Mouse (Mus musculus): ENCODE results near the gene Parp8. TPM values are rescaled to one million over a fixed set of nuclear protein-coding genes. Genes with fewer than 3 reads are reported as not detected.

Gene Parp8
- 45.1 to 76.7 TPM (median 48.1 TPM) in 3 replicates for total RNA-seq (2017)

DNA sequence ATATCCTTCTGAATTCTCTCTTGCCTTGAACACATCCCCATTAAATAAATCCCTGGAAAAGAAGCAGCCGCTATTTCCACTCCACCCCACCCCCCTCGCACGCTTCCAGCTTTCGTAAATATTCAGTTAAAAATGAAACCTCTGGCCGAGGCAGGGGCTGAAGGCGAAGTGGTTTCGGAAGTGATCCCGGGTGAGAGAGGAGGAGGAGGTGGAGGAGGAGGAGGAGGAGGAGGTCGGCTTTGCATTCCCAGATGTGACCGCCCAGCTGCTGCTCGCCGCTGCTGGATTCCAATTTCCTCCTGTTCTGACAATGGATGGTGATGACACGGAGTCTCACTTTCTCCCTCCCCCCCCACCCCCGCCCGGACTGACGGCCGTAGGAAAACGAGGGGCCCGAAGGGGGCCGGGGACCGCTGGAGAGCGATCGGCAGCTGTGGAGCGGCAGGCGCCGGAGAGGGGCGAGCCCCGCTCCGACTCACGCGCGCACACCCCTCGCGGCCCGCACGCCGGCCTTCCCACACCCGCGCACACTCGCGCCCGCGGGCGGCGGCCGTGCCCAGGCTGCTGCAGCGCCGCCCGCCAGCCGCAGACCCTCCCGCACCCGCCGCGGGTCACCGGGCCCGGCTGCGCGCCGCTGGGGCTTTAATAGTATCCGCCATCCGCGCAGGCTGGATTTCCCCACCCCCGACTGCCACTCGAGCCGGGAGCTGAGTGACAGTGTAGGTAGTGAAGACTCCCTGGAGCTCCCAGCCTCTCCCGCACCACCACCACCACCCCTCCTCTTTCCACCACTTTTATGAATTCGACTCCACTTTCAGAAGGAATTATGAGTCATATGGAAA, at the start of gene Parp8:
Gene Parp8, minus strand, starts transcription at position 312 of the 842 bp plus-strand sequence.
- ATAC-seq (replicated peaks; ENCODE audit: insufficient number of reproducible peaks, low FRiP score, low TSS enrichment, poor library complexity, severe bottlenecking), result no peak

DNA sequence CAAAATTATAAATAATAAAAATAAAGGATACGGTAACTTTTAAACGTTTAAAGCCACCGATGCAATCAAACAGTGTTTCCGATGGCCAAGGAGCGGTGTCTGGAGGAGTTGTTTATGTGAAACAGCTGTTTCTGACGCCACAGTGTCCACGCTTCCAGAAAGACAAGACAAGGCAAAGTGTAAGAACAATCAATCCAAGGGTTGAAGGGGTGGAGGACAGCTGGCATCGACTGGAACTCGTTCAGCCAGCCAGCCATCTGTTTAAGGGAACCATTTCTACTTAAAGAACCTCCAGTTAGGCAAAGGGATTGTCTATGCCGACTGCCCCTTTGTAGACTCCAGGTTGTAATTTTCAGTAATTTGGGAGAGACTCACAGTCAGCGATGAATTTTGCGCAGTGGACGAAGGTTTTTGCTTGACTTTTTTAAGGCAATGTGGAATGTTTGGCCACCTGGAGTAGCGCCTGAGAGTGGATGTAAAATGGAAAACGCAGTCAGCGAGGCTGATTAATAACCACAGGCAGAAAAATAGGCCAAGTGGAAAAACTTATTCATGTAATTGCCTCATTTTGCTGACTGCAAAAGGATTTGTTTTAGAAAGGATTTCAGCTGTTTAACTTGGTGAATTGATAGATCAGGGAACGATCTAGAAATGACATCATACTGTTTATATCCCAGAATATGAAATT, 37.4 kb upstream of the Parp8 start:
- ATAC-seq (replicated peaks; ENCODE audit: insufficient number of reproducible peaks, low FRiP score, low TSS enrichment, poor library complexity, severe bottlenecking), result no peak

GRCm38 (mm10) chr13:117056466-117056865, 31.1 kb upstream of the Parp8 start:
- no peak for ATAC-seq (replicated peaks; ENCODE audit: insufficient number of reproducible peaks, low FRiP score, low TSS enrichment, poor library complexity, severe bottlenecking)

DNA sequence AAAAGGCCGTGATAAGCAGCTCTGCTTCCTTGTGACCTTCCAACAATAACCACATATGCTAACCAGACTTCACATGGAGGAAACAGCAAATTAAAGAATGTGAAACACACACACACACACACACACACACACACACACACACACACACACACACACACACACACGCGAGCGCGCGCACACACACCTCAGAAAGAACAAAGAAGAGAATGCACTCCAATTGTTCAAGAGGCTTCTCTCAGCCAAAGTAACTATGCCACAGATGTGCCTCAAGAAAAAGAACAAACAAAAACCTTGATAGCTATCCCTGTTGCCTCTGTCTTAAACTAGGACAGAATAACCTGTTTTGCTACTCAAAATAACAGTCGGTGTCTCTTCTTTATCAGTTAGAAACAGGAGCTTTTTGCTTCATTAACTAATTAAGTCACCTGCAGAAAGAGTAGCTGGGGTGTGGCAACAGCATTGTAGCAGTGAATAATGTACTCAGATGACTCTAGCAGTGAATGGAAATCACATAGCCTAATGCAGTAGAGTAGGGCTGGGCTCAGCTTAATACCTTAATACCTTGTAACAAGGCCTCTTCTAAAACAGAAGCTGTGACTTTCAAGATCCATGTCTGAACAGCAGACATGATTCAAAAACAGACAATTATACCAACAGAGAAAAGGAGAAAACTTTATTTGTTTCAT, 29.6 kb upstream of the Parp8 start:
- no peak for ATAC-seq (replicated peaks; ENCODE audit: insufficient number of reproducible peaks, low FRiP score, low TSS enrichment, poor library complexity, severe bottlenecking)

GRCm38 (mm10) chr13:117052748-117053147, 27.4 kb upstream of the Parp8 start:
- ATAC-seq (replicated peaks; ENCODE audit: insufficient number of reproducible peaks, low FRiP score, low TSS enrichment, poor library complexity, severe bottlenecking), result 0 out of 2 replicates have a peak, but pooled peaks have one; percentile 16

DNA sequence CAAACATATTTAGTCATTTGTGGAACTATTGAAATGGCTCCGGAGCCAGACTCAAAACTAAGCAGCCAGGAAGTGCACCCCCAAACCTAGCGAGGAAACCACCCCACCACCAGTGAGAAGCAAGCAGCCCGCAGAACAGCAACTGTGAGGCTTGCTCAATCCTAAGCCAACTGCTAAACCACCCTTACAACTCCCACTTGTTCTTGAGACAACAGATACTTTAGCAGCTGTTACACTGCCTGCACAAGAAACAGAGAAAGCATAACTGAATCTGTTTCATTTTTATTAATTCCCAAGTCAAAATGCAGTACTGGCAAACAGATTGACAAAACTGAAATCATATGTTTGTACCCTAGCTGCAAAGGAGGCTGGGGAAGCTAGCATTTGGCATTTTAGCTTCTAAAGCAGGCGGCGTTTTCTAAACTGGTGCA, 23.2 kb upstream of the Parp8 start:
- ATAC-seq (replicated peaks; ENCODE audit: insufficient number of reproducible peaks, low FRiP score, low TSS enrichment, poor library complexity, severe bottlenecking), result peak; percentile 90

GRCm38 (mm10) chr13:117043567-117043966, 18.2 kb upstream of the Parp8 start:
- ATAC-seq (replicated peaks; ENCODE audit: insufficient number of reproducible peaks, low FRiP score, low TSS enrichment, poor library complexity, severe bottlenecking), result no peak

GRCm38 (mm10) chr13:117041021-117041420, 15.7 kb upstream of the Parp8 start:
- no peak for ATAC-seq (replicated peaks; ENCODE audit: insufficient number of reproducible peaks, low FRiP score, low TSS enrichment, poor library complexity, severe bottlenecking)

- peak; percentile 77 for ATAC-seq (replicated peaks; ENCODE audit: insufficient number of reproducible peaks, low FRiP score, low TSS enrichment, poor library complexity, severe bottlenecking)
Measured at GRCm38 (mm10) chr13:117036277-117036676, 10.9 kb upstream of the Parp8 start.

DNA sequence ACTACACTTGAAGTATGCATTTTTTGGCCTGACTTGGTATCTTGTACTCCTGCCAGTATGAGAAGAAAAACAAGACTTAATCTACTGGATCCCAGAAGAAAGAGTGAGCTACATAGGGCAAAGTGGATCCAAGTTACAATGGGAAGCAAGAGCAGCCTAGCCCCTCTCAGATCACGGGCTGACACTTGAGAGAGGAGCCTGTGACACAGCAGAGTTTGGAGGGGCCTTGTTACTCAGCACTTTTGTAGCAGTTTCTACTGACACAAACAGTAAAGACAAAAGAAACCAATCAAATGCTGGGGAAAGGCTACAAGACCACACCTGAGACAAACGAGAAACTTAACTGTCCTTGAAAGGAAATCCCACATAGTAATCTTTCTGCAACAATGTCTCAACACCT, 9.8 kb upstream of the Parp8 start:
- ATAC-seq (replicated peaks; ENCODE audit: insufficient number of reproducible peaks, low FRiP score, low TSS enrichment, poor library complexity, severe bottlenecking), result no peak

DNA sequence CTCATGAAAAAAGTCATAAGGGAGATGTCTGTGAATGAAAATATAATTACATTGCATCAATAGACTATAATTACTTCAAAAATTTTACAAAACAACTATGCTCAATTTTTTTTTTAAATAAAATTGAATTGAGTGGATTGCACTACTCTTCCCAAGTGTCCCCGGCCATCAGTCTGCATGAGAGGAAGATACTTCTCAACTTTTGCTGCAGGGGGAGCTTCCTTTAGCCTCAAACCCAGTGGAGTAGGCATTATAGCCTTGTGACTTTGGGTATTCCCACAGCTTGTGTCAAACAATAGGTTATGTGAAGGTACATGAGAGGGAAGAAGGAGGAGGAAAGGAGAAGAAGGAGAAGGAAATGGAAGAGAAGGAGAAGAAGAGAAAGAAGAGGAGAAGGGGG, 9.3 kb upstream of the Parp8 start:
- no peak for ATAC-seq (replicated peaks; ENCODE audit: insufficient number of reproducible peaks, low FRiP score, low TSS enrichment, poor library complexity, severe bottlenecking)

DNA sequence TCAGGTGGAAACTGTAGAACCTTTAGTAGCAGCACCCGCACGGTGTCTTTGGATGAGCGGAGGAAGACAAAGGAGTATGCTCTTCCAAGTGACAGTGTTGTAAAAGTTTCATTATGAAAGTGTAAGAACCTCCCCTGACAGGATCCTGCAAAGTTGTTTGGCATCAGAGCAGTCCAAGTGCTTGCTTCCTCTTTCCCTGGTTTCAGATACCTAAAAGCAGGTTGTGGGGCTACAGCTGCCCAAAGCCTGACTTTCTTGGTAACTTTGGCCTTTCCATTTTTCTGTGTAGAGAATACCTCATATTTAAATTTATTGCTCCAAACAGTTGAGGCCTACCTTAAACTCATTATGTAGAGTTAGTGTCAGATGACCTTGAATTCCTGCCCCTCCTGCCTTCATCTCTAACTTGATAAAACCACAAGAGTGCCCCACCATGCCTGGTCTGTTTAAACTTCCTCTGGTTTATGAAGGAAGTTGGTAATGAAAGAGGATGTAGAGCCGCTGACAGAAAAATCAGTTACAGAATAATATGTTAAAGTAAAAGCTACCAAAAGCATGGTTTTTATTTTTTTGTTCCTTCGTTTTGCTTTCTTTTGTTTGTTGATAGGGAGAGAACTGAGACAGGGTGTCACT, 8.5 kb upstream of the Parp8 start:
- peak; percentile 72 for ATAC-seq (replicated peaks; ENCODE audit: insufficient number of reproducible peaks, low FRiP score, low TSS enrichment, poor library complexity, severe bottlenecking)

DNA sequence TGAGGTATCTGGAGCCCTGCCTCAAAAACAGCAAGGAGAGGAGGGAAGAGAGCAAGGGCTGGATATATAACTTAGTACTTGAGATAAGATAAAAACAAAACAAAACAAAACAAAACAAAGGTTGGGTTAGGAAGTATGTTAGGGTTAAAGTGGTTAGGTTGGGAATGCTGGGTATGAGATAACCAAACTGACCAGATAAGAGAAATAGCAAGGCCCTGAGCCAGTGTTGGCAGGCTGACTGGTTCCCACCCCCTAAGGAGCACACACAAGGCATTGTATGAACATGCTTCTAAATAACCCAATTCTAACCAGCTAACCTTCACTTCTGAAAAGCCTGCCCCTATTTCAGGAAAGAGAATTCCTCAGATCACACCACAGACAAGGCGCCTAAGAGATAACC, 7.1 kb upstream of the Parp8 start:
- no peak for ATAC-seq (replicated peaks; ENCODE audit: insufficient number of reproducible peaks, low FRiP score, low TSS enrichment, poor library complexity, severe bottlenecking)

DNA sequence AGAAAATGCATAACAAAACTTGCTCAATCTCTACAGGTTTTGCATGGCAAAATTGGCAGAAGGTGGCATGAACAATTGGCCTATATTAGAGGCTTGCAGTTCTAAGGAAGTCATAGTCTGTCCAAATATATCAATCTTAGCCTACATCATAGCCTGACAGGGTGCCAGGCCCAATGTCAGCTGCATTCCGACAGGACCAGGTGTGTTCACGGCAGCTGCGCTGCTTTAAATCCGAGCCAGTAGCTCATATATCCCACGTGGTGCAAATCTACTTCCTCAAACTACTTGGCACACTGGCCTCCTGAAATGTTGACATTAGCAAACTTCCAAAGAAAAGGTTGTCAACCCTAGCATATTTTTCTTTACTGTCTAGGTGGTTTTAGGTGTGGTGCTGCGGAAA, 6.2 kb upstream of the Parp8 start:
- ATAC-seq (replicated peaks; ENCODE audit: insufficient number of reproducible peaks, low FRiP score, low TSS enrichment, poor library complexity, severe bottlenecking), result no peak

DNA sequence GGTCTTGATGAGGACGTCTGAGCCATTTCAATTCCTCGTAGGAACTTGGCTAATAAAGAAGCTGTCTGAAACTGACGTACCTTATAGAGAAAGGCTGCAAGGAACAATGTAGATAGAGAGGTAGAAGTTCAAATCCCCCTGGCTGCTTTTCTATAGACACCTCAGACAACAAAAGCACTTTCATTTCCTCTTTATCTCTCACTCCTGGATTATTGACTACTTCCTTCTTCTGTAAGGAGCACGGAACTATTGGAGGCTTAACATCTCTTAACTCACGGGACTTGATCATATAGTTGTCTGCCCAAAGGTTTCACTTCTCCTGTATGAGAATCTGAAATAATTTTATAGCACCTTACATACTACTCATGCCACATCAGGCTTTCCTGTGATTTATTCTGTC, 2.9 kb upstream of the Parp8 start:
- ATAC-seq (replicated peaks; ENCODE audit: insufficient number of reproducible peaks, low FRiP score, low TSS enrichment, poor library complexity, severe bottlenecking), result peak; percentile 56

GRCm38 (mm10) chr13:117027336-117027735, 2.0 kb upstream of the Parp8 start:
- no peak for ATAC-seq (replicated peaks; ENCODE audit: insufficient number of reproducible peaks, low FRiP score, low TSS enrichment, poor library complexity, severe bottlenecking)

DNA sequence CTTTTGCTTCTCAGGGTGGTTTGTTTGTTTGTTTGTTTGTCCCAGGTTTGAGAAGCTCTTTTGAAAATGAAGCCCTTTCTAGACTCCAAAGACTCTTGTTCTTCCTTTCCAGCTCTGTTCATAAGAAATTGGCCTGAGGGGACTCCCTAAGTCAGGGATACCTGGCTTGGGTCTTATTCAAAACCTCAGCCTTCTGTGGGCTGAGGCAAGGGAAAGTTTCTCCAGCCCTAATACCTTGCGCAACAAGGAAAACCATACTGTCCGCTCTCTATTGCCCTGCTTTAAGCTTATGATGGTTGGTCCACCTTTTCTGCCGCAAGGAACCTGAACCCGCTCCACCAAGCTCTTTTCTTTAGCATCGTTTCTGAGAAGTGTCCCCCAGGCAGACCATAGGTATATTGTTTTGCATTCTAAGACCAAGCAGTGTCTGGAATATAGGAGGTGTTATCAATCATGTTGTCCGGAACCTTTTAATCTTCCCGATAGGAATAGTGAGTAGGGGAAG, 991 bp upstream of the Parp8 start:
- no peak for ATAC-seq (replicated peaks; ENCODE audit: insufficient number of reproducible peaks, low FRiP score, low TSS enrichment, poor library complexity, severe bottlenecking)

GRCm38 (mm10) chr13:117024916-117025225, 466 bp downstream of the Parp8 start:
- no peak for ATAC-seq (replicated peaks; ENCODE audit: insufficient number of reproducible peaks, low FRiP score, low TSS enrichment, poor library complexity, severe bottlenecking)
